Mouse (Mus musculus) bone marrow macrophage, adult 2 months (primary cell): ENCODE measurements around the gene Yipf6.

Experiments
- CTCF ChIP-seq: IDR thresholded peaks from 2 replicates; pipeline ENCODE4 v1.5.1; 2012; ENCODE audit warnings: low read depth, mild to moderate bottlenecking, low read length, moderate library complexity
- POLR2A ChIP-seq: IDR thresholded peaks from 2 replicates; pipeline ENCODE4 v1.6.1; 2012; ENCODE audit warnings: mild to moderate bottlenecking, low read depth, low read length, borderline replicate concordance

DNA sequence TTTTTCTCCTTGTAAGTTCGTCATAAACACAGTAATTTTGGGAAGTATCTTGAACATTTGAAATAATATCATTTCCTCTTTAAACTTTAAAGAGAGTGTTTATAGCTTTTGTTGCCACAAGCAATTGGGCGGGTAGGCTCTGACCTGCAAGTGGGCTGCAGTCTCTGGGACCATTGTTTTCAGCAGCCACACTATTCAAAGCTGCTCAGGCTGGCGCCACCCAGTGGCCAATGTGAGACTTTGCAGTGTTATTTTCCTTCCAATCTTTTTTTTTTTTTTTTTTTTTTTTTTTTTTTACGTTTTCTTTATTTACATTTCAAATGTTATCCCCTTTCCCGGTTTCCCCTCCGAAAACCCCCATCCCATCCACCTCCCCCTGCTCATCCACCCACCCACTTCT lies 17.8 kb downstream of the Yipf6 start:
- TF ChIP-seq POLR2A (no peak), CTCF (peak; percentile 32)
